Mouse (Mus musculus) CH12.LX (cell line): Measurements from ENCODE around the gene Fbrsl1. TPM values are rescaled to one million over a fixed set of nuclear protein-coding genes. Genes with fewer than 3 reads are reported as not detected.

Source experiments
- DNase-seq: peaks from one replicate; pipeline ENCODE4 v3.0.0-alpha.2; 2013; ENCODE audit errors: extremely low read depth
- H3K27ac ChIP-seq: 2 replicates; pipeline ENCODE4 v1.5.1; 2012; ENCODE audit warnings: low read depth, mild to moderate bottlenecking, control low read depth, moderate library complexity; ENCODE audit not compliant: insufficient read depth
- H3K27me3 ChIP-seq: replicated peaks from 2 replicates; pipeline ENCODE3; 2012; ENCODE audit warnings: inconsistent platforms
- H3K36me3 ChIP-seq, 2 experiments: replicated peaks in 1 of 2; 2 replicates each; pipeline versions ENCODE3 to v1.6.1; 2012; ENCODE audit warnings: inconsistent platforms in 1 of 2, low read length in 1 of 2, mild to moderate bottlenecking in 1 of 2, mixed read lengths in 1 of 2, moderate library complexity in 1 of 2; ENCODE audit not compliant: control insufficient read depth in 1 of 2, insufficient read depth in 1 of 2
- H3K4me1 ChIP-seq, 2 experiments: 2 replicates each; pipeline ENCODE4 v1.6.1; 2012; ENCODE audit warnings: inconsistent platforms in 1 of 2, moderate library complexity in 1 of 2; ENCODE audit not compliant: insufficient read depth in 2 of 2, control insufficient read depth in 1 of 2
- H3K4me2 ChIP-seq: 2 replicates; pipeline ENCODE4 v1.6.1; 2012; ENCODE audit warnings: low read depth, mild to moderate bottlenecking, control low read depth; ENCODE audit not compliant: poor library complexity, insufficient read depth, severe bottlenecking
- H3K4me3 ChIP-seq, 3 experiments: fragments of 150-350 bp in 1 of 3; sonication (generic) in 1 of 3; replicated peaks in 1 of 3; 2 replicates each; pipeline versions ENCODE3 to v1.5.1; 2011 to 2012; ENCODE audit warnings: low read depth in 2 of 3, low read length in 2 of 3, mild to moderate bottlenecking in 2 of 3, moderate library complexity in 2 of 3, control low read depth in 1 of 3, improper control_type of control experiment in 1 of 3, inconsistent platforms in 1 of 3, mixed read lengths in 1 of 3; ENCODE audit not compliant: poor library complexity in 1 of 3
- H3K79me2 ChIP-seq: replicated peaks from 2 replicates; pipeline ENCODE4 v1.6.1; 2012; ENCODE audit warnings: mild to moderate bottlenecking, moderate library complexity; ENCODE audit not compliant: control insufficient read depth, poor library complexity, insufficient read depth, severe bottlenecking; ENCODE audit errors: extremely low read depth
- H3K9ac ChIP-seq: 2 replicates; pipeline ENCODE4 v1.6.1; 2012; ENCODE audit warnings: low read depth, mild to moderate bottlenecking, control low read depth, moderate library complexity; ENCODE audit not compliant: insufficient read depth
- H3K9me3 ChIP-seq: replicated peaks from 2 replicates; pipeline ENCODE3; 2012; ENCODE audit warnings: low read length, inconsistent platforms, mixed read lengths
- BHLHE40 ChIP-seq: IDR thresholded peaks from 2 replicates; pipeline ENCODE4 v1.6.1; 2011; ENCODE audit warnings: mild to moderate bottlenecking, low read depth, low read length, improper control_type of control experiment
- CHD2 ChIP-seq: IDR thresholded peaks from 2 replicates; pipeline ENCODE4 v1.6.1; 2011; ENCODE audit warnings: low read length, improper control_type of control experiment
- E2F4 ChIP-seq: IDR thresholded peaks from 2 replicates; pipeline ENCODE4 v1.6.1; 2011; ENCODE audit warnings: low read depth, low read length, improper control_type of control experiment; ENCODE audit not compliant: insufficient replicate concordance
- EP300 ChIP-seq: IDR thresholded peaks from 2 replicates; pipeline ENCODE4 v1.6.1; 2011; ENCODE audit warnings: low read length, improper control_type of control experiment
- JUN ChIP-seq: IDR thresholded peaks from 2 replicates; pipeline ENCODE4 v1.6.1; 2011; ENCODE audit warnings: low read depth, mild to moderate bottlenecking, low read length, improper control_type of control experiment, moderate library complexity; ENCODE audit not compliant: insufficient read depth
- MAFK ChIP-seq: IDR thresholded peaks from 2 replicates; pipeline ENCODE4 v1.6.1; 2011; ENCODE audit warnings: low read length, improper control_type of control experiment; ENCODE audit not compliant: insufficient replicate concordance
- MAX ChIP-seq: IDR thresholded peaks from 2 replicates; pipeline ENCODE4 v1.6.1; 2011; ENCODE audit warnings: low read length, improper control_type of control experiment
- MYC ChIP-seq: IDR thresholded peaks from 2 replicates; pipeline ENCODE4 v1.6.1; 2011; ENCODE audit warnings: low read depth, mild to moderate bottlenecking, improper control_type of control experiment, low read length
- NRF1 ChIP-seq: IDR thresholded peaks from 2 replicates; pipeline ENCODE4 v1.6.1; 2014; ENCODE audit warnings: low read depth, mild to moderate bottlenecking, inconsistent platforms, low read length, improper control_type of control experiment, moderate library complexity
- POLR2A ChIP-seq: IDR thresholded peaks from 2 replicates; pipeline ENCODE4 v1.6.1; 2011; ENCODE audit warnings: low read depth, mild to moderate bottlenecking, improper control_type of control experiment, low read length
- POLR2AphosphoS2 ChIP-seq: IDR thresholded peaks from 2 replicates; pipeline ENCODE4 v1.6.1; 2011; ENCODE audit warnings: low read depth, low read length, improper control_type of control experiment
- RCOR1 ChIP-seq: conservative IDR thresholded peaks from 2 replicates; pipeline ENCODE4 v1.6.1; 2012; ENCODE audit warnings: low read depth, mild to moderate bottlenecking, inconsistent platforms, low read length, improper control_type of control experiment
- TBP ChIP-seq: conservative IDR thresholded peaks from 2 replicates; pipeline ENCODE4 v1.6.1; 2011; ENCODE audit warnings: low read depth, low read length, improper control_type of control experiment
- TCF12 ChIP-seq: IDR thresholded peaks from 2 replicates; pipeline ENCODE4 v1.6.1; 2014; ENCODE audit warnings: low read depth, mild to moderate bottlenecking, inconsistent platforms, low read length, improper control_type of control experiment
- USF2 ChIP-seq: conservative IDR thresholded peaks from 2 replicates; pipeline ENCODE4 v1.6.1; 2011; ENCODE audit warnings: low read depth, low read length, improper control_type of control experiment
- ZC3H11A ChIP-seq: IDR thresholded peaks from 2 replicates; pipeline ENCODE4 v1.6.1; 2012; ENCODE audit warnings: low read depth, mild to moderate bottlenecking, inconsistent platforms, low read length, improper control_type of control experiment
- ZNF384 ChIP-seq: IDR thresholded peaks from 2 replicates; pipeline ENCODE4 v1.6.1; 2012; ENCODE audit warnings: low read depth, low read length, improper control_type of control experiment, inconsistent platforms
- dilution Hi-C: fragments of 300-500 bp; cut with MboI; formaldehyde crosslinking; loops from 2 replicates; pipeline ENCODE4 v1.14.3; 2020; ENCODE audit warnings: low sequenced_read_pairs; ENCODE audit not compliant: extremely low pct_unique_long_range_greater_than_20kb, extremely low pct_ligation_motif_present
- in situ Hi-C: fragments of 300-500 bp; cut with MboI; formaldehyde crosslinking; loops from 3 replicates; pipeline ENCODE4 v1.14.3; 2019; ENCODE audit warnings: low sequenced_read_pairs, low pct_ligation_motif_present, low pct_unique_long_range_greater_than_20kb, mixed read lengths
- polyA plus RNA-seq: library from polyadenylated mRNA; unstranded; fragments of >175 nt; gene quantifications from 2 replicates; pipeline ENCODE4 v1.2.1, GENCODE M21; 2012; ENCODE audit warnings: low read depth; ENCODE audit not compliant: insufficient read length
- total RNA-seq, 2 experiments: library from RNA; depleted of rRNA; stranded (reverse); fragments of 300-350 nt in 1 of 2; fragments of >200 nt in 1 of 2; gene quantifications; 2 replicates each; pipeline ENCODE4 v1.2.3; 2012 to 2014

Fbrsl1 gene
- total and polyA plus RNA-seq, 3 experiments, result 3.0 to 32.0 (median 9.8) TPM

DNA sequence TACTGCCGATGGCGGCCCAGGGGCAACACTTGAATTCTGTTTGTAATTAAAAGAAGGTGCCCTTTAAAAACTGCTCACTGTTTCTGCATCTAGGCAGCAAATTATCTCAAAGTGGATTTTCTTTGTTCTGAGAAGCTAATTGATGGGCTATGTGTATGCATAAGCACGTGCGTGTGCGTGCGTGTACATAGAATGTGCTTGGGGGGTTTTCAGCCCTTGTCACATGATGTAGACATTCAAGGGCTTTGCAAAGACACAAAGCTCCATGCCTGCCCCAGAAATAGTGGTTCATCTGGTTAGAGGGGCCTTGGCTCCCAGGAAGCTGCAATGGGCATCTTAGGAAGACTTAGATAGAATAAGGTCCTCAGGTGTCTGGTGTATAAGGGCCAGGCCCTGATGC lies 46.7 kb upstream of the Fbrsl1 start:
- Histone ChIP-seq H3K9ac (no peak overlapping the region), H3K27me3 (peaks cover 6% of the 10 kb centered on the region), H3K4me1 (peaks cover 0 to 9% of the 10 kb centered on the region in 2 experiments; a peak in 1 of 4 replicates), H3K9me3 (no peaks in the 10 kb centered on the region), H3K79me2 (no peaks in the 10 kb centered on the region), H3K4me2 (no peak overlapping the region), H3K4me3 (no peak overlapping the region), H3K36me3 (no peaks in the 10 kb centered on the region), H3K27ac (no peak overlapping the region)
- TF ChIP-seq POLR2A (no peak), EP300 (no peak), RCOR1 (no peak), POLR2AphosphoS2 (no peak), TBP (no peak), ZNF384 (no peak)
- DNase-seq, result no peak
- in situ Hi-C loops, result no loop called here
- dilution Hi-C loops, result no loop called here

DNA sequence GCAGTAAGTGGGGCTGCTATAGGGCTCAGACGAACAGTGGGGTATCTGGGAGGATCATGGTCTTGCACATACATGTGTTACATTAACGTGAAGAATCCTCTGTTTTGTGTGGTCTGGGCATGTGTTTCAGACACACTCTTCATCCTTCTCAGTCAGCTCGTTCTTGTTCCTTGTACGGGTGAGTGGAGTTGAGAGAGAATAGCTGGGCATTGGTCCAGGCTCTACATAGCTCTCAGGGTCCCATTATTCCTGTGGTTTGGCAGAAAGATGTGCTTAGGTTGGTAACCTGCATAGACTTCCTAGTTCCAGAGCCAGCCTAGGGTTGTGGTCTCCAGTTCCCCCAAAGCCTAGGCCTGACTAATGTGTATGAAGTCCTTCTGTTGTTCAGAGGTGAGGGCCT lies 46.1 kb upstream of the Fbrsl1 start:
- DNase-seq, result no peak
- H3K27me3 ChIP-seq, result peaks cover 5% of the 10 kb centered on the region
- peaks cover 0 to 9% of the 10 kb centered on the region in 2 experiments; a peak in 1 of 4 replicates for H3K4me1 ChIP-seq
- H3K9ac ChIP-seq, result no peak overlapping the region
- H3K79me2 ChIP-seq, result no peaks in the 10 kb centered on the region
- H3K27ac ChIP-seq, result no peak overlapping the region
- in situ Hi-C loops (loop anchor here (5.0 kb wide), 2 partner anchors 137 to 143 kb away; no protein-coding TSS in a partner anchor), dilution Hi-C loops (no loop called here)
- TF ChIP-seq E2F4, result no peak
- no peak for TF ChIP-seq TCF12
- no peak for TF ChIP-seq CHD2
- TF ChIP-seq MYC, result no peak
- TF ChIP-seq BHLHE40, result no peak
- TF ChIP-seq USF2, result no peak
- TF ChIP-seq MAFK, result no peak
- no peak for TF ChIP-seq MAX
- no peak for TF ChIP-seq ZC3H11A
- no peak for TF ChIP-seq NRF1
- no peak for TF ChIP-seq JUN
- H3K9me3 ChIP-seq, result no peaks in the 10 kb centered on the region
- H3K36me3 ChIP-seq, result no peaks in the 10 kb centered on the region
- H3K4me2 ChIP-seq, result no peak overlapping the region
- no peak overlapping the region for H3K4me3 ChIP-seq
